Comparison of ENCODE assay signal across 8 mouse cellular contexts in the genomic region with DNA sequence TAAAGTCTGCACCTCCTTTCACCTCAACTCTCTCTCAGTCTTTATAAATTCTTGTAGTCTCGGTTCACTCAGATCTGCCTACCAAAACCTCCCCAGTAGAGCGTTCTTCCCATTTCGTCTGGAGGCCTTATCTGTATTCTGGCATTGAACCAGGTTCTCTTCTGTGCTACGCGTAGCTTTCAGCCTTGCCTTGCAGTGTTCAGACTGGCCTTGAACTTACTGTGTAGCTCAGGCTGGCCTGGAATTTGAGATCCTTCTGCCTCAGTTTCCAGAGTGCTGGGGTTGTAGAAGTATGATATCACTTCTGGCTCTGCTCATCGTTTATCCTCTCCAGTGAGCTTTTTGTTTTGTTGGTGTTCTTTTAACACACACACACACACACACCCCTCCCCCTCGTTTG. TPM values are rescaled to one million over a fixed set of nuclear protein-coding genes. Genes with fewer than 3 reads are reported as not detected.
DNase-seq lines count a peak whose midpoint lies in the region; ATAC-seq and TF ChIP-seq lines count a peak whose summit lies in the region.

No protein-coding gene starts in this region.

- no peak for TF ChIP-seq POLR2A in ES-Bruce4 (IDR thresholded peaks at IDR 0.05; ENCODE audit: insufficient read depth, low read length)

- H3K36me3 ChIP-seq in ES-Bruce4 (ENCODE audit: control insufficient read depth, insufficient read depth, low read length, poor library complexity, severe bottlenecking), result peaks cover 27% of the 10 kb centered on the region
- H3K36me3 ChIP-seq in forebrain, embryonic 12.5 days (replicated peaks), result peaks cover 45% of the 10 kb centered on the region
- H3K36me3 ChIP-seq in liver, embryonic 13.5 days, result peaks cover 26% of the 10 kb centered on the region

- peak overlapping the region; percentile 96 for H3K4me3 ChIP-seq in gastrocnemius, adult 2 months
- H3K4me3 ChIP-seq in ES-Bruce4 (ENCODE audit: low read depth, low read length), result peak overlapping the region; percentile 90
- peak overlapping the region; percentile 87 for H3K4me3 ChIP-seq in forebrain, embryonic 12.5 days (replicated peaks)
- H3K4me3 ChIP-seq in liver, embryonic 13.5 days (replicated peaks), result peak overlapping the region; percentile 82

- peak overlapping the region; percentile 80; the same call in 1 of the 2 replicates for H3K27ac ChIP-seq in gastrocnemius, adult 2 months
- no peak overlapping the region for H3K27ac ChIP-seq in ES-Bruce4 (ENCODE audit: insufficient read depth, low read length)
- peak overlapping the region; percentile 87; the same call in 1 of the 2 replicates for H3K27ac ChIP-seq in forebrain, embryonic 12.5 days
- H3K27ac ChIP-seq in liver, embryonic 13.5 days, result peak overlapping the region; percentile 85

- peak overlapping the region; percentile 83 for H3K4me2 ChIP-seq in forebrain, embryonic 12.5 days
- peak overlapping the region; percentile 95 for H3K4me2 ChIP-seq in liver, embryonic 13.5 days

- H3K4me1 ChIP-seq in ES-Bruce4 (ENCODE audit: control insufficient read depth, insufficient read depth, low read length), result no peaks in the 10 kb centered on the region
- peaks cover 27% of the 10 kb centered on the region for H3K4me1 ChIP-seq in forebrain, embryonic 12.5 days
- H3K4me1 ChIP-seq in liver, embryonic 13.5 days (replicated peaks), result peaks cover 50% of the 10 kb centered on the region

- DNase-seq in gastrocnemius, adult 2 months, result no peak
- DNase-seq in gastrocnemius, postnatal 25 days, result no peak
- DNase-seq in liver, embryonic 13.5 days, result peak; percentile 18
- DNase-seq in yolk sac, embryonic 10.5 days (ENCODE audit: low spot score), result no peak
- DNase-seq in left cerebral cortex, adult 9 months (ENCODE audit: low spot score in 2 of 2), result no peak
- DNase-seq in right cerebral cortex, postnatal 14 days, result no peak

- no peaks in the 10 kb centered on the region for H3K27me3 ChIP-seq in ES-Bruce4 (ENCODE audit: control insufficient read depth, insufficient read depth, low read length, poor library complexity, severe bottlenecking)
- H3K27me3 ChIP-seq in forebrain, embryonic 12.5 days, result no peaks in the 10 kb centered on the region
- H3K27me3 ChIP-seq in liver, embryonic 13.5 days, result no peaks in the 10 kb centered on the region

- TF ChIP-seq EP300 in ES-Bruce4 (IDR thresholded peaks at IDR 0.05; ENCODE audit: insufficient read depth, low read depth, low read length), result no peak

- H3K9ac ChIP-seq in ES-Bruce4 (ENCODE audit: low read depth, poor library complexity, severe bottlenecking), result peak overlapping the region; percentile 78
- peak overlapping the region; percentile 75 for H3K9ac ChIP-seq in forebrain, embryonic 12.5 days
- peak overlapping the region; percentile 78 for H3K9ac ChIP-seq in liver, embryonic 13.5 days

- 16% methylated on average over 7 of the region's 7 CpGs for WGBS in forebrain, embryonic 12.5 days
- 16% methylated on average over 7 of the region's 7 CpGs for WGBS in liver, embryonic 13.5 days (ENCODE audit: insufficient replicate concordance)

- intact Hi-C loops in gastrocnemius, adult 2 months (cut with DNase I), result loop anchor here (2.0 kb wide), 1 partner anchor 816 kb away; a partner anchor contains a TSS

- H3K9me3 ChIP-seq in ES-Bruce4 (replicated peaks; ENCODE audit: control insufficient read depth, insufficient read depth, low read length, poor library complexity, severe bottlenecking), result no peaks in the 10 kb centered on the region
- H3K9me3 ChIP-seq in forebrain, embryonic 12.5 days, result no peaks in the 10 kb centered on the region
- no peaks in the 10 kb centered on the region for H3K9me3 ChIP-seq in liver, embryonic 13.5 days (replicated peaks)

- no peak for TF ChIP-seq CTCF in gastrocnemius, adult 2 months (IDR thresholded peaks at IDR 0.05)
- no peak for TF ChIP-seq CTCF in ES-Bruce4 (IDR thresholded peaks at IDR 0.05; ENCODE audit: low read depth, low read length)

- no peak for ATAC-seq in forebrain, embryonic 12.5 days (ENCODE audit: low FRiP score)
- ATAC-seq in liver, embryonic 13.5 days (ENCODE audit: low read depth), result no peak

RNA-seq across cellular contexts. Expression of a gene that starts 0.9 kb away (rescaled TPM):
- 1 to 10 TPM; 2.1 to 2.8 TPM for total RNA-seq in gastrocnemius, adult 2 months (2021)
- 1 to 10 TPM; 1.8 to 2.6 TPM for total RNA-seq in gastrocnemius, postnatal 25 days (2021)
- 3.2 and 5.4 TPM in 2 replicates for polyA plus RNA-seq in ES-Bruce4 (2011; ENCODE audit: insufficient read depth, insufficient read length, low read depth, missing spikeins)
- polyA plus RNA-seq in forebrain, embryonic 12.5 days (2016; fragmentation: Nextera tagmentation; extraction: Ambion mirVana), result 3.1 and 4.4 TPM in 2 replicates
- polyA plus RNA-seq in liver, embryonic 13.5 days (2015; fragmentation: Nextera tagmentation; extraction: Ambion mirVana), result 0.43 and 0.71 TPM in 2 replicates

RNA-seq across cellular contexts. Expression of a gene that starts 7.0 kb away (rescaled TPM):
- 100 to 1,000 TPM; 217 to 291 TPM for total RNA-seq in gastrocnemius, adult 2 months (2021)
- 100 to 1,000 TPM; 203 to 249 TPM for total RNA-seq in gastrocnemius, postnatal 25 days (2021)
- 1,375 and 1,499 TPM in 2 replicates for polyA plus RNA-seq in ES-Bruce4 (2011; ENCODE audit: insufficient read depth, insufficient read length, low read depth, missing spikeins)
- 730 and 741 TPM in 2 replicates for polyA plus RNA-seq in forebrain, embryonic 12.5 days (2016; fragmentation: Nextera tagmentation; extraction: Ambion mirVana)
- polyA plus RNA-seq in liver, embryonic 13.5 days (2015; fragmentation: Nextera tagmentation; extraction: Ambion mirVana), result 892 and 922 TPM in 2 replicates

RNA-seq across cellular contexts. Expression of a gene that starts 7.2 kb away (rescaled TPM):
- total RNA-seq in gastrocnemius, adult 2 months (2021), result 1 to 10 TPM; 2.0 to 3.0 TPM
- total RNA-seq in gastrocnemius, postnatal 25 days (2021), result 1 to 10 TPM; 2.7 to 3.7 TPM
- polyA plus RNA-seq in ES-Bruce4 (2011; ENCODE audit: insufficient read depth, insufficient read length, low read depth, missing spikeins), result 18.0 and 19.8 TPM in 2 replicates
- 4.3 and 4.5 TPM in 2 replicates for polyA plus RNA-seq in forebrain, embryonic 12.5 days (2016; fragmentation: Nextera tagmentation; extraction: Ambion mirVana)
- polyA plus RNA-seq in liver, embryonic 13.5 days (2015; fragmentation: Nextera tagmentation; extraction: Ambion mirVana), result 0.82 and 0.97 TPM in 2 replicates
